8 mouse cellular contexts compared by ENCODE assay signal in genomic region chr6:9077793-9078689, GRCm38 (mm10).
DNase-seq lines count a peak whose midpoint lies in the region; ATAC-seq and TF ChIP-seq lines count a peak whose summit lies in the region.

No protein-coding gene starts in this region.

- WGBS in limb, embryonic 14.5 days: 61% methylated on average over 4 of the region's 4 CpGs
- WGBS in limb, embryonic 10.5 days: 78% methylated on average over 4 of the region's 4 CpGs

- ATAC-seq in limb, embryonic 14.5 days (ENCODE audit: low FRiP score, low read depth): no peak
- ATAC-seq in erythroid progenitor cell, adult 5-6 weeks (replicated peaks; ENCODE audit: low FRiP score, poor library complexity, severe bottlenecking): no peak
- no peak for ATAC-seq in erythroblast, adult 5-6 weeks (replicated peaks; ENCODE audit: low FRiP score, poor library complexity, severe bottlenecking)

- no peaks in the 10 kb centered on the region for H3K9me3 ChIP-seq in limb, embryonic 14.5 days (ENCODE audit: control insufficient read depth, low read length)
- no peaks in the 10 kb centered on the region for H3K9me3 ChIP-seq in limb, embryonic 10.5 days (replicated peaks)

- H3K9ac ChIP-seq in limb, embryonic 14.5 days (ENCODE audit: low read depth, low read length, severe bottlenecking): no peak overlapping the region

- DNase-seq in adrenal gland, postnatal 14 days: peak; percentile 13
- DNase-seq in adrenal gland, adult 2 months: no peak
- peak; percentile 42 for DNase-seq in limb, embryonic 14.5 days (ENCODE audit: low spot score)
- DNase-seq in limb, embryonic 10.5 days (ENCODE audit: low spot score): no peak
- DNase-seq in layer of hippocampus, adult 2 months (ENCODE audit: low spot score in 2 of 2): peak; percentile 20 to 70
- DNase-seq in right cerebral cortex, postnatal 36 days (ENCODE audit: low spot score in 2 of 2): peak; percentile 74 to 79

- no peaks in the 10 kb centered on the region for H3K4me1 ChIP-seq in limb, embryonic 14.5 days (ENCODE audit: control insufficient read depth, insufficient read depth, low read length)
- no peaks in the 10 kb centered on the region for H3K4me1 ChIP-seq in limb, embryonic 10.5 days

- H3K27me3 ChIP-seq in limb, embryonic 14.5 days (ENCODE audit: control insufficient read depth, insufficient read depth, low read length): no peaks in the 10 kb centered on the region
- no peaks in the 10 kb centered on the region for H3K27me3 ChIP-seq in limb, embryonic 10.5 days (ENCODE audit: low read depth, poor library complexity, severe bottlenecking)

- H3K27ac ChIP-seq in limb, embryonic 14.5 days (replicated peaks; ENCODE audit: low read depth, low read length): no peak overlapping the region
- no peak overlapping the region for H3K27ac ChIP-seq in limb, embryonic 10.5 days
- 0 out of 2 replicates have a peak overlapping the region, but pooled peaks have one; percentile 7 for H3K27ac ChIP-seq in layer of hippocampus, adult 2 months

- no peak overlapping the region for H3K4me2 ChIP-seq in limb, embryonic 14.5 days (replicated peaks; ENCODE audit: low read depth, low read length, severe bottlenecking)

- TF ChIP-seq CTCF in layer of hippocampus, adult 2 months (conservative IDR thresholded peaks at IDR 0.05): no peak

- no peak overlapping the region for H3K4me3 ChIP-seq in limb, embryonic 14.5 days (replicated peaks; ENCODE audit: low read length)
- H3K4me3 ChIP-seq in limb, embryonic 10.5 days: no peak overlapping the region
- no peak overlapping the region for H3K4me3 ChIP-seq in layer of hippocampus, adult 2 months

- no peak for TF ChIP-seq POLR2A in limb, embryonic 14.5 days (IDR thresholded peaks at IDR 0.05; ENCODE audit: borderline replicate concordance, extremely low read depth, insufficient read depth, insufficient read length)

- no peaks in the 10 kb centered on the region for H3K36me3 ChIP-seq in limb, embryonic 14.5 days (ENCODE audit: control insufficient read depth, insufficient read depth, low read length)
- no peaks in the 10 kb centered on the region for H3K36me3 ChIP-seq in limb, embryonic 10.5 days

Comparison
In these comparisons a context has a peak if more than half of its experiments do, and no peak if none do; other contexts are left out.
1. DNase-seq: peak in adrenal gland, postnatal 14 days (single experiment), limb, embryonic 14.5 days (single experiment), layer of hippocampus, adult 2 months (2 of 2) and right cerebral cortex, postnatal 36 days (2 of 2); none in adrenal gland, adult 2 months (single experiment) and limb, embryonic 10.5 days (single experiment).